Mouse (Mus musculus): ENCODE data around the gene Tead4. TPM values are rescaled to one million over a fixed set of nuclear protein-coding genes. Genes with fewer than 3 reads are reported as not detected.

Tead4 gene
- total and polyA plus RNA-seq, 2 experiments = 0.18 to 0.39 TPM

GRCm38 (mm10) chr6:128285792-128286430 is 14.7 kb downstream of the Tead4 start:
- H3K4me1 ChIP-seq (ENCODE audit: control insufficient read depth, insufficient read depth, low read length) = no peaks in the 10 kb centered on the region; the same call in 1 of the 2 replicates
- H3K4me3 ChIP-seq (ENCODE audit: insufficient read depth, low read depth, low read length) = 0 out of 2 replicates have a peak overlapping the region, but pooled peaks have one; percentile 16
- H3K27me3 ChIP-seq (ENCODE audit: control insufficient read depth, insufficient read depth, low read length) = no peaks in the 10 kb centered on the region
- no peaks in the 10 kb centered on the region for H3K79me2 ChIP-seq (ENCODE audit: control insufficient read depth, insufficient read depth, low read length)
- 16% methylated on average over 16 of the region's 16 CpGs for WGBS
- no peak overlapping the region for H3K27ac ChIP-seq (replicated peaks; ENCODE audit: insufficient read depth, low read depth, low read length)
- no peak for DNase-seq (ENCODE audit: extremely low read depth, low read depth, low spot score)
- H3K9ac ChIP-seq (ENCODE audit: low read depth, low read length) = no peak overlapping the region
- no peaks in the 10 kb centered on the region for H3K36me3 ChIP-seq (ENCODE audit: control insufficient read depth, insufficient read depth, low read length)
- TF ChIP-seq POLR2A (IDR thresholded peaks at IDR 0.05; ENCODE audit: extremely low read depth, insufficient read depth, low read length) = no peak
- TF ChIP-seq CTCF (IDR thresholded peaks at IDR 0.05; ENCODE audit: low read depth, low read length) = no peak

DNA sequence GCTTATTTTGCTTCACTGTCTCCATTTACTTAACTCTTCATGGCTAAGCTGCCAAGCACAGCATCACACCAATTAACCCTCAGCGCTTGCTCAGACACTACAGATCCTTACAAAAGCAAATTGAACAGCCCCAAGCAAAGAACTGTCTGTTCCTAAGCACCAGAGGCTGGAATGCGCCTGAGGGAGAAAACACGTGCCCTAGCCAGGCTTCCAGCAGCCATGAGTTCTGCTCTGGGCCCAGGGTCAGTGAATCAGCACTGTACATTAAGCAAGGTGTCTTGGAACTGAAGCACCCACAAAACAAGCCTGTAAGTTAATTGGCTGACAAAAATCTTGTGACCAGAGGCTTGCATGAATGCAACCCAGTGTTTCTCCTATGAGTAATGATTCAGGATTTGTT is 18.5 kb downstream of the Tead4 start:
- Histone ChIP-seq H3K79me2 (ENCODE audit: control insufficient read depth, insufficient read depth, low read length) (no peaks in the 10 kb centered on the region), H3K4me3 (ENCODE audit: insufficient read depth, low read depth, low read length) (no peak overlapping the region), H3K4me1 (ENCODE audit: control insufficient read depth, insufficient read depth, low read length) (peaks cover 9% of the 10 kb centered on the region), H3K27ac (replicated peaks; ENCODE audit: insufficient read depth, low read depth, low read length) (no peak overlapping the region), H3K27me3 (ENCODE audit: control insufficient read depth, insufficient read depth, low read length) (no peaks in the 10 kb centered on the region), H3K9ac (ENCODE audit: low read depth, low read length) (no peak overlapping the region), H3K36me3 (ENCODE audit: control insufficient read depth, insufficient read depth, low read length) (no peaks in the 10 kb centered on the region)
- TF ChIP-seq POLR2A (IDR thresholded peaks at IDR 0.05; ENCODE audit: extremely low read depth, insufficient read depth, low read length) (no peak), CTCF (IDR thresholded peaks at IDR 0.05; ENCODE audit: low read depth, low read length) (no peak)
- no peak for DNase-seq (ENCODE audit: extremely low read depth, low read depth, low spot score)
- WGBS = 85% methylated on average over 3 of the region's 3 CpGs

- Histone ChIP-seq H3K9ac (ENCODE audit: low read depth, low read length) (no peak overlapping the region), H3K4me3 (ENCODE audit: insufficient read depth, low read depth, low read length) (no peak overlapping the region), H3K4me1 (ENCODE audit: control insufficient read depth, insufficient read depth, low read length) (peaks cover 9% of the 10 kb centered on the region), H3K27ac (replicated peaks; ENCODE audit: insufficient read depth, low read depth, low read length) (no peak overlapping the region), H3K79me2 (ENCODE audit: control insufficient read depth, insufficient read depth, low read length) (no peaks in the 10 kb centered on the region), H3K27me3 (ENCODE audit: control insufficient read depth, insufficient read depth, low read length) (no peaks in the 10 kb centered on the region), H3K36me3 (ENCODE audit: control insufficient read depth, insufficient read depth, low read length) (no peaks in the 10 kb centered on the region)
- TF ChIP-seq POLR2A (IDR thresholded peaks at IDR 0.05; ENCODE audit: extremely low read depth, insufficient read depth, low read length) = no peak
- TF ChIP-seq CTCF (IDR thresholded peaks at IDR 0.05; ENCODE audit: low read depth, low read length) = no peak
- DNase-seq (ENCODE audit: extremely low read depth, low read depth, low spot score) = no peak
- 66% methylated on average over 14 of the region's 14 CpGs for WGBS
These were observed 20.0 kb downstream of the Tead4 start for GRCm38 (mm10) chr6:128280472-128281145.

- no peak overlapping the region for H3K4me3 ChIP-seq (ENCODE audit: insufficient read depth, low read depth, low read length)
- no peak overlapping the region for H3K9ac ChIP-seq (ENCODE audit: low read depth, low read length)
- peaks cover 9% of the 10 kb centered on the region for H3K4me1 ChIP-seq (ENCODE audit: control insufficient read depth, insufficient read depth, low read length)
- no peak for TF ChIP-seq POLR2A (IDR thresholded peaks at IDR 0.05; ENCODE audit: extremely low read depth, insufficient read depth, low read length)
- no peak for TF ChIP-seq CTCF (IDR thresholded peaks at IDR 0.05; ENCODE audit: low read depth, low read length)
- DNase-seq (ENCODE audit: extremely low read depth, low read depth, low spot score) = no peak
- no peaks in the 10 kb centered on the region for H3K36me3 ChIP-seq (ENCODE audit: control insufficient read depth, insufficient read depth, low read length)
- H3K27ac ChIP-seq (replicated peaks; ENCODE audit: insufficient read depth, low read depth, low read length) = no peak overlapping the region
- no peaks in the 10 kb centered on the region for H3K27me3 ChIP-seq (ENCODE audit: control insufficient read depth, insufficient read depth, low read length)
- WGBS = 83% methylated on average over 5 of the region's 5 CpGs
- no peaks in the 10 kb centered on the region for H3K79me2 ChIP-seq (ENCODE audit: control insufficient read depth, insufficient read depth, low read length)
These were observed 21.0 kb downstream of the Tead4 start for GRCm38 (mm10) chr6:128279608-128280007.

DNA sequence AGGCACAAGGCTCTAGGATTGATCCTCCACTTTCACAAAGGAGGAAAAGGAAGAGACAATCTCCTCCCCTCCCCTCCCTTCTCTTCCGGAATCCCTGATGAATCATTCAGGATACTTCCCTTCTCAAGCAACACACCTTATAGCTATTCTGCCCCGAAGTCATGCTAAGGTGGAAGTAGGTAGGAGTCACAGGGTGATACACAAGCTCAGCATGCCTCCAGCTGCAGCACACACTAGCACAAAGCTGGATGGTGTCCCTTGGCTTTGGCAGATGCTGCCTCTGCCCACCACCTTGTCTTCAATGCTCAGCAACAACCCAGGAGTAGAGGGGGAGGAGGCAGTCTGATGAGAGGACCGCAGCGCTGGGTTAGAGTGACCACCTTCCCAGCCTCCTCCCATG is 21.5 kb downstream of the Tead4 start:
- no peak overlapping the region for H3K9ac ChIP-seq (ENCODE audit: low read depth, low read length)
- no peak for DNase-seq (ENCODE audit: extremely low read depth, low read depth, low spot score)
- H3K4me1 ChIP-seq (ENCODE audit: control insufficient read depth, insufficient read depth, low read length) = peaks cover 9% of the 10 kb centered on the region
- H3K27ac ChIP-seq (replicated peaks; ENCODE audit: insufficient read depth, low read depth, low read length) = no peak overlapping the region
- 80% methylated on average over 4 of the region's 4 CpGs for WGBS
- TF ChIP-seq CTCF (IDR thresholded peaks at IDR 0.05; ENCODE audit: low read depth, low read length) (no peak), POLR2A (IDR thresholded peaks at IDR 0.05; ENCODE audit: extremely low read depth, insufficient read depth, low read length) (no peak)
- no peaks in the 10 kb centered on the region for H3K36me3 ChIP-seq (ENCODE audit: control insufficient read depth, insufficient read depth, low read length)
- no peak overlapping the region for H3K4me3 ChIP-seq (ENCODE audit: insufficient read depth, low read depth, low read length)
- H3K27me3 ChIP-seq (ENCODE audit: control insufficient read depth, insufficient read depth, low read length) = no peaks in the 10 kb centered on the region
- no peaks in the 10 kb centered on the region for H3K79me2 ChIP-seq (ENCODE audit: control insufficient read depth, insufficient read depth, low read length)
